Mouse (Mus musculus): ENCODE measurements at regions not wholly inside any gene's neighbourhood (a gene's known extent, or its start where the extent isn't known, plus 50 kb on each side); places are given as distances from the start of the nearest gene placed in this dataset.

DNA sequence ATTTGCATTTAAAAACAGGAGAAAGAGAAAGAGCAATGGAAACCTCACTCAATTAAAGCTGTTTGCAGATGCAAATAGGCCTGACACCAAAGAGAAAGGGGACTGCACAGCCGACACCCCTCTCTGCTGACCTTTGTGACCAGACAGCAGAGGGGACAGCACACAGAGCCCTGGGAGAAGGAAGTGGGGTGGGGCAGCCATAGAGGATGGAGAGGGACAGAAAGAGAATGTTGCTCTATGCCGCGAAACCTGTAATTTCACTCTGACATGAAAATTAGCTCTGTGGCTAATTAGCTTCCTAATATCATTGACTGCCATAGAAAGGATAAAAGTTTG is 250.5 kb downstream of the Sec61b start:
- 0 out of 2 replicates have a peak, but pooled peaks cover 3% of the 10 kb centered on the region for H3K9me3 ChIP-seq (replicated peaks)
- no peak overlapping the region for H3K27ac ChIP-seq (ENCODE audit: poor library complexity, severe bottlenecking)
- no peaks in the 10 kb centered on the region for H3K27me3 ChIP-seq (replicated peaks)
- no peak overlapping the region for H3K4me3 ChIP-seq
- H3K9ac ChIP-seq, result no peak overlapping the region
- H3K4me1 ChIP-seq (replicated peaks), result peaks cover 23% of the 10 kb centered on the region
- H3K4me2 ChIP-seq, result peak overlapping the region; percentile 54
- H3K36me3 ChIP-seq, result no peaks in the 10 kb centered on the region
- WGBS, result 22% methylated on average over 3 of the region's 3 CpGs
- no peak for ATAC-seq (ENCODE audit: insufficient number of reproducible peaks, low FRiP score)

DNA sequence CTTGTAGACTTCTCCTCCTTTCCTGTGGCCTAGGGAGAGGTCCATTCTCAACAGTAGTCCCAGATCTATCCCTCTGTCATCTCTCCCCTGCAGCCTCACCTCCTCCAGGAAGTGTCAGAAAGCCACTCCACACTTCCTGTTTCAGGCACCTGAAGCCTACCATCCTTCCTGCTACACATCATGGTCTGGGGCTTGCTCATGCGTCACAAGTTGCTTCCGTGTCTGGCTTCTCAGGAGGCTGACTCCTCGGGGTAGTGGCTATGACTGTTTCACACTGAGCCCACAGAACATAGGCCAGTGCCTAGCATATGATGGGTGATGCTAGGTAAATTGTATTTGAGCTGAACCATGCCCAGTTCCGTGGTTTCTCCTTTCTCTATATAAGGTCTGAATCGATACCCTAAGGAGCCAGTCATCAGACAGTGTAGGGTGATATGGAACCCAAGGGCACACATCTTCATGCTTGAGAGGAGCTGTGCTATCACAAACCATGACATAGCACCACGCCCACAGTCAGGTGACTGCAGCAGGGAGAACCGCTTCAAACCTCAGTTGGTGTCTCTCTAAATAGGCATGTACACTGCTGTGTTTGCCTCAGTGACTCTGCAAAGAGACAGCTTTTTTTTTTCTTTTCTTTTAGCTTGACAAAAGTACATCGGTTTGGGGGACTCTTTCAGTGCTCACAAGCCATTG is 272.2 kb downstream of the Sec61b start:
- Histone ChIP-seq H3K27me3 (replicated peaks) (no peaks in the 10 kb centered on the region), H3K4me1 (replicated peaks) (no peaks in the 10 kb centered on the region), H3K9me3 (replicated peaks) (no peaks in the 10 kb centered on the region), H3K4me3 (no peak overlapping the region), H3K9ac (no peak overlapping the region), H3K27ac (ENCODE audit: poor library complexity, severe bottlenecking) (no peak overlapping the region), H3K36me3 (no peaks in the 10 kb centered on the region), H3K4me2 (no peak overlapping the region)
- WGBS, result 77% methylated on average over 8 of the region's 8 CpGs
- no peak for ATAC-seq (ENCODE audit: insufficient number of reproducible peaks, low FRiP score)

DNA sequence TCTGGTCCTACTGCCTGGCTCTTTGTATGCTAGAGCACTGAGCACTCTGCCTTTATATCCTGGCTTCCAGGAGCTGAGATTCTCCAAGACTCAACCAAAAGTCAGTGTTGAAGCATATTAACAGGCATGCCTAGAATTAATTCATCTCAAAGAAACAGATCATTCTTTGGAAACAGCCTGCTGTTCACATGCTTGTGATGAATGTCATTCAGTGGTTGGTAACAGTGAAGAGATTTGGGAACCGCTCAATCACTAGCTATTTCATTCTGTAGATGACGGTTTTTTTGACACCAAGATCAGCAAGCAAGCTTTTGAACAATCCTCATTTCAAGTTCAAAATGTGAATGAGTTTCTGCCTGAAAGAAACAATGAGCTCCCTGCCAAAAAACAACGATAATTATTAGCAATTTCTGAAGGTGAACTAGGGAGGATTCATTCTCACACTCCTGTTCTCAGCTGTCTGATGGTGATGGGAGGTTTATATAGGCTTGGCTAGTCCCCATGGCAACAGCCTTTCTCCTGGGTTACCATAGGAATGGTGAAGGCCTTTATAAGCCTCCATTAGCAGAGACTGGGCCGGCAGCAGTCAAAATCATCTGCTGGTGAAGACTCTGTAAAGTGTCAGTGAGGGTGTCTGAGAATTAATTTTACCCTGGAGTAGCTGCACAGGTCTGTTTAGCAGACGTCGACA is 272.6 kb upstream of the Nr4a3 start:
- H3K4me2 ChIP-seq, result no peak overlapping the region
- H3K36me3 ChIP-seq, result no peaks in the 10 kb centered on the region
- WGBS, result 60% methylated on average over 6 of the region's 6 CpGs
- no peak overlapping the region for H3K9ac ChIP-seq
- H3K4me1 ChIP-seq (replicated peaks), result no peaks in the 10 kb centered on the region
- no peaks in the 10 kb centered on the region for H3K9me3 ChIP-seq (replicated peaks)
- H3K4me3 ChIP-seq, result no peak overlapping the region
- ATAC-seq (ENCODE audit: insufficient number of reproducible peaks, low FRiP score), result no peak
- H3K27ac ChIP-seq (ENCODE audit: poor library complexity, severe bottlenecking), result no peak overlapping the region
- H3K27me3 ChIP-seq (replicated peaks), result no peaks in the 10 kb centered on the region

DNA sequence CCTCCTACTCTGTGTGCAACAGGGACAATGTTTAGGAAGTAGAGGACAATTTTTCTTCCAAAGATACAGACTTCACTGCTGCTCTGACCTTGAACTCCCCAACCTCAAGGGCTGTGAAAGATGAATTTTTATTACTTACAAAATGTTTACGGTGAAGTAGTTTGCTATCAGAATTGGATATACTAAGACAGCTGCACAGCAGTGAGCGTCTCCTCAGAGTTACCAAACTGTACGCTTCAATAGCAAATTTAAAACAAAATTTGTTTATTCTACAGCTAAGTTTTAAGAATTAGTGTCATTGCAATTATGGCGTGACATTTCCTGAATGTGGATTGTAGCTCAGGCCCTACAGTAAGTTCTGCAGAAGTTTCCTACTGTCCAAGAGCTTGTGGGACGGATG is 270.3 kb upstream of the Nr4a3 start:
- no peak overlapping the region for H3K4me3 ChIP-seq
- 81% methylated on average over 5 of the region's 5 CpGs for WGBS

DNA sequence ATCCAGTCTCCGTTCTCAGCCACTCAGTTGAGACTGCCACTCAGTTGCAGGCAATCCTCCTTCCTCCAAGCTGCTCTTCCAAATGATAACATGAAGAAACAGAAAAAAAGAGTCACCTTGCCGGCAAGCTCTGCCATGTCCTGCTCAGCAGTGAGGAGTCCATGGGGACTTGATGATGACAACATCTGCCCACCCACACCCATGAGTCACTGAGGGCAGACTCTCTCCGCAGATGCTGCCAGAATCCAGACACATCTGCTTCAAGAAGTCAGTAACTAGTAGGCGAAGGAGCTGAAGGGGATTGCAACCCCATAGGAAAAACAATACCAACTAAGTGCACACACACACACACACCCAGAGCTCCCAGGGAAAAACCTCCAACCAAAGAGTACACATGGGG is 263.9 kb upstream of the Nr4a3 start:
- no peak for ATAC-seq (ENCODE audit: insufficient number of reproducible peaks, low FRiP score)
- Histone ChIP-seq H3K36me3 (no peaks in the 10 kb centered on the region), H3K9me3 (replicated peaks) (no peaks in the 10 kb centered on the region), H3K4me1 (replicated peaks) (no peaks in the 10 kb centered on the region), H3K27ac (ENCODE audit: poor library complexity, severe bottlenecking) (no peak overlapping the region), H3K27me3 (replicated peaks) (no peaks in the 10 kb centered on the region), H3K4me2 (no peak overlapping the region), H3K4me3 (no peak overlapping the region), H3K9ac (no peak overlapping the region)
- 68% methylated on average over 4 of the region's 4 CpGs for WGBS

More for the DNA sequence above, 270.3 kb upstream of the Nr4a3 start:
- no peaks in the 10 kb centered on the region for H3K36me3 ChIP-seq
- no peaks in the 10 kb centered on the region for H3K27me3 ChIP-seq (replicated peaks)
- H3K9me3 ChIP-seq (replicated peaks), result no peaks in the 10 kb centered on the region
- H3K4me2 ChIP-seq, result no peak overlapping the region
- no peaks in the 10 kb centered on the region for H3K4me1 ChIP-seq (replicated peaks)
- ATAC-seq (ENCODE audit: insufficient number of reproducible peaks, low FRiP score), result no peak
- H3K27ac ChIP-seq (ENCODE audit: poor library complexity, severe bottlenecking), result no peak overlapping the region
- no peak overlapping the region for H3K9ac ChIP-seq

DNA sequence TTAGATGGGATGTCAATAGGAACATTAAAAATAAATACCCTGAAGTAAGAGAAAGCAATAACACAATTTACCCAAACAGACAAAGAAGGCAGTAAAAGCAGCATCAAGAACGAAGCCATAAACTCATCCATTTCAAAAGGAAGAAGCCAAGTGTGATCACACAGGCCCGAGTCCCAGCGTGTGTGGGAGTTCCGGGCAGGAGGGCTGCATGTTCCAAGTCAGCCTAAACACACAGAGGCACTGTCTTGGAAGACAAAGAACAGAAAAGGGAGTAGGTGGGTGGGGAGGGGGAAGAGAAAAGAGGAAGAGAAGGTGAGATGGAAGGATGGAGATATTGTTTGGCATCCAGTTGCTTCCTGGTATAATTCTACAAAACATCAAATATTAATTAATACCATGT is 248.0 kb upstream of the Nr4a3 start:
- WGBS, result 83% methylated on average over 4 of the region's 4 CpGs

DNA sequence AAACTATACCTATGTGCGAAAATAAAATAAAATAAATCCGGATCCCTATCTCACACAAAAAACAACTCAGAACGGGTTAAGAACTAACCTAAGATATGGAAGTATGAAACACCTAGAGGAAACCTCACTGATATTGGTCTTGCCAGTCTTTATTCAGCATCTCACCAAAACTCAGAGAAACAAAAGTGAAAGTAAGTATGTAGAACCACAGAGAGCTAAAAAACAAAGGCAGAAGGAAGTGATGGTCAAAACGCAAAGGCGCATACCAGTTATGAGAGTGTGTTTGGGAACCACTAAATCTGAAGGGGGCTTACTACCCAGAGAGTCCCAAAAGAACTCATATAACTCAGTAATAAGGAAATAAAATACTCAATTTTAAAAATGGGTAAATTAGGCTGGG is 245.8 kb upstream of the Nr4a3 start:
- Histone ChIP-seq H3K4me2 (no peak overlapping the region), H3K36me3 (no peaks in the 10 kb centered on the region), H3K4me1 (replicated peaks) (peaks cover 9% of the 10 kb centered on the region), H3K27ac (ENCODE audit: poor library complexity, severe bottlenecking) (no peak overlapping the region), H3K4me3 (no peak overlapping the region), H3K9ac (no peak overlapping the region), H3K9me3 (replicated peaks) (no peaks in the 10 kb centered on the region), H3K27me3 (replicated peaks) (no peaks in the 10 kb centered on the region)
- WGBS, result 90% methylated on average over 5 of the region's 5 CpGs
- ATAC-seq (ENCODE audit: insufficient number of reproducible peaks, low FRiP score), result no peak

More for the DNA sequence above, 248.0 kb upstream of the Nr4a3 start:
- Histone ChIP-seq H3K4me3 (no peak overlapping the region), H3K9me3 (replicated peaks) (no peaks in the 10 kb centered on the region), H3K27ac (ENCODE audit: poor library complexity, severe bottlenecking) (no peak overlapping the region), H3K9ac (no peak overlapping the region), H3K4me1 (replicated peaks) (no peaks in the 10 kb centered on the region), H3K36me3 (no peaks in the 10 kb centered on the region), H3K27me3 (replicated peaks) (no peaks in the 10 kb centered on the region), H3K4me2 (no peak overlapping the region)
- ATAC-seq (ENCODE audit: insufficient number of reproducible peaks, low FRiP score), result no peak

DNA sequence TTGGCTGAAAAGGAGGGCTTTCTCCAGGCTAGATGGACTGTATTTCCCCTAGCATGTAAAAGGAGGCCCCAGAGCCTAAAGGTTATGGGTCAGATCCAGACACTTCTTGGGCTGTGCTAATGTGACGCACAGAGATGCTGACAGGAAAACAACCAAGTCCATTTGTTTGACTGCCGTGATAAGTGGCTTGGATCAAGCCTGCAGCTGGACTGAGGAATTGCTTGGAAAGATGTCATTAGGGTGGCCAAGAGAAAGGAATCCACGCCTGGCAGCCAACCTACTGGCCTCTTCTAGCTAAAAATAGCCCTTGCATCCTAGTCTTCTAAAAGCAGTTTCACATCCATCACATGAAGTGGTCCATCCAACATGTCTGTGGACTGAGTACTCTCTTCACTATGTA is 241.8 kb upstream of the Nr4a3 start:
- Histone ChIP-seq H3K27ac (ENCODE audit: poor library complexity, severe bottlenecking) (no peak overlapping the region), H3K9me3 (replicated peaks) (no peaks in the 10 kb centered on the region), H3K27me3 (replicated peaks) (no peaks in the 10 kb centered on the region), H3K4me1 (replicated peaks) (peaks cover 9% of the 10 kb centered on the region), H3K36me3 (no peaks in the 10 kb centered on the region), H3K4me3 (no peak overlapping the region), H3K9ac (no peak overlapping the region), H3K4me2 (no peak overlapping the region)
- WGBS, result 27% methylated on average over 3 of the region's 3 CpGs
- ATAC-seq (ENCODE audit: insufficient number of reproducible peaks, low FRiP score), result no peak

DNA sequence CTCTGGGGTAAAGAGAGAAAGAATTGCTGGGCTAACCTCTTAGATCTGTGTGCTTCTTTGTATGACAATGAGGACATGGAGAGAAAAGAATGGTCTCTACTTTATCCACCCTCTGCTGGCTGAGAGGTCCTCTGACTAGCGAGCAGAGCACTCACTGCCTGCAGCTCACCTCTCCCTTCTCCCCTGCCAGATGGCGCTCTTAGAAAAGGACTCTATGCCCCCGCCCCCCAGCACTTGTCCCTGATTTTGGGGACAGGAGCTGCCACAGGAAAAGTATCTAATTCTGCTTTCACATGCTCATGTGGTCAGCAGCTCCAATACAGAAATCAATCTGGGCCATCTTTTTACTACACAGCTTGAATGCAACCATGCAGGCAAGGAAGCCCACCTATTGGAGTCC is 237.1 kb upstream of the Nr4a3 start:
- no peak overlapping the region for H3K9ac ChIP-seq
- no peaks in the 10 kb centered on the region for H3K9me3 ChIP-seq (replicated peaks)
- H3K4me2 ChIP-seq, result no peak overlapping the region
- no peaks in the 10 kb centered on the region for H3K36me3 ChIP-seq
- ATAC-seq (ENCODE audit: insufficient number of reproducible peaks, low FRiP score), result no peak
- H3K4me3 ChIP-seq, result no peak overlapping the region
- peaks cover 8% of the 10 kb centered on the region for H3K4me1 ChIP-seq (replicated peaks)
- H3K27ac ChIP-seq (ENCODE audit: poor library complexity, severe bottlenecking), result no peak overlapping the region
- H3K27me3 ChIP-seq (replicated peaks), result no peaks in the 10 kb centered on the region
- 23% methylated on average over 3 of the region's 3 CpGs for WGBS

DNA sequence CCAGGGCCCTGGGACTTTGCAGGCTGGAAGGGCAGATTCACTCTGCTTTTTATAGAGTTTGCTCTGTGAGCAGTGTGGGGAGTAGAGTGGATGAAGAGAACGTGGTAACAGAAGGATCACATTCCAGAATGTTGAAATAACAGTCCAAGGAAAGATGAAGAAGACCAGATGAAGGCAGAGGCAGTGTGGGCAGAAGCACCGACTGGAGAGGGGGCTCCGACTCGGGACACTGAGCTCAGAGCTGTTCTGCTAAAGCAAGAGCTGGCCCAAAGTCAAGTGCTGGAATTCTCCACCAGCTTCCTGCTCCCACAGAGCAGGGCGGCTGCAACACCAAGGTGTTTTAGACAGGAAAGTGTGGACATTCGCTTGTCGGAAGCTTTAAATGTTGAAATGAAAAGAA is 230.9 kb upstream of the Nr4a3 start:
- Histone ChIP-seq H3K9me3 (replicated peaks) (no peaks in the 10 kb centered on the region), H3K4me3 (no peak overlapping the region), H3K9ac (no peak overlapping the region), H3K27me3 (replicated peaks) (no peaks in the 10 kb centered on the region; the same call in 1 of the 2 replicates), H3K27ac (ENCODE audit: poor library complexity, severe bottlenecking) (no peak overlapping the region), H3K36me3 (no peaks in the 10 kb centered on the region), H3K4me1 (replicated peaks) (peaks cover 5% of the 10 kb centered on the region), H3K4me2 (peak overlapping the region; percentile 28)
- ATAC-seq (ENCODE audit: insufficient number of reproducible peaks, low FRiP score), result no peak
- 45% methylated on average over 7 of the region's 7 CpGs for WGBS

DNA sequence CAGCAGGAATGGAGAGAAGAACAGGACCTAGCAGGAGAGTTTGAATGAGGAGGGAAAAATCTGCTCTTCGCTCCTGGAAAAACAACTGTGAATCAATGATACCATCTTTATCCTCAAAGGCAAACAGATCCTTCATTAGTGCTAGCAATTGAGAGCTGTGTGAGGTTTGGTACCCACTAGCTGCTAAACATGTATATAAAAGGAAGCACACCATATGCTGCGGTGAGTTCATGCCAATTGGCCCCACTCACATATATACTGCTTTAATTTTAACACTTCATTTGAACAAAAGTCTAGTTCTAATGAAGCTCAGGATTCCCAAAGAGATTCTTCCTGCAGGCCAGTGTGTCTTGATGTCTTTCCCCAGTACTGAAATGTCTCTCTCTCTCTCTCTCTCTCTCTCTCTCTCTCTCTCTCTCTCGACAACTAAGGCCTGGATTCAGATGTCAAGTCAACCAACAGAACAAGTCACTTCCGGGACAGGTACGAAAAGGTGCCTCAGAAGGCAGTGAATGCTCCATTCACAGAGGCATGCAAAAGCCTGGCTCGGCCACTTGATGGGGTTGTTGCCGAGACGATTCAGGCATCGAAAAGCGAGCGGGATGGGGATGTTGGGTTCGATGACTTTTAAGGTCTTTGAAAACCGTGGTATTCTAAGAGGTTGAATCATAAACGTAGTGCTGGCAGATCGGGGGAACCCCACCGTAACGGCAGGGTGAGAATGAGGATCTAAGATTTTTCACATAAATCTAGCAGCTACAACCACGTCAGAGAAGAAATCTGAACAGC is 226.4 kb upstream of the Nr4a3 start:
- Histone ChIP-seq H3K9me3 (replicated peaks) (no peaks in the 10 kb centered on the region), H3K4me2 (no peak overlapping the region), H3K27ac (ENCODE audit: poor library complexity, severe bottlenecking) (no peak overlapping the region), H3K4me1 (replicated peaks) (peaks cover 5% of the 10 kb centered on the region), H3K9ac (no peak overlapping the region), H3K4me3 (no peak overlapping the region), H3K36me3 (no peaks in the 10 kb centered on the region), H3K27me3 (replicated peaks) (no peaks in the 10 kb centered on the region; the same call in 1 of the 2 replicates)
- WGBS, result 83% methylated on average over 18 of the region's 18 CpGs
- no peak for ATAC-seq (ENCODE audit: insufficient number of reproducible peaks, low FRiP score)
